Mouse (Mus musculus) left cerebral cortex, postnatal 25 days (tissue): Measurements from ENCODE around the gene Hist1h2bf. TPM values are rescaled to one million over a fixed set of nuclear protein-coding genes. Genes with fewer than 3 reads are reported as not detected.

Experiments used
- DNase-seq, 2 experiments: peaks; one replicate each; pipeline ENCODE4 v3.0.0; 2022; ENCODE audit warnings: low spot score in 2 of 2, mixed read lengths in 1 of 2
- intact Hi-C: fragments of 180-260 bp; cut with DNase I; formaldehyde crosslinking; loops from one replicate; pipeline ENCODE4 v1.15.1; 2025
- total RNA-seq, 2 experiments: library from RNA; stranded (reverse); gene quantifications; 2 replicates each; pipeline ENCODE4 v1.2.3; 2021

The Hist1h2bf gene
- 10 to 100 TPM; 25.7 to 29.4 TPM for total RNA-seq

- peak; percentile 95 to 99 for DNase-seq
- intact Hi-C loops, result loop anchor here (2.0 kb wide), 1 partner anchor 1857 kb away; the partner anchor contains the start of genes Hist1h2ai, Hist1h2bl and Hist1h3h
Observed at GRCm38 (mm10) chr13:23573898-23574524, at the start of gene Hist1h2bf, which contains the start of gene Hist1h2ad. Gene Hist1h2bf (minus strand): TSS chr13:23574196. Gene Hist1h2ad (plus strand): TSS chr13:23574381.

- intact Hi-C loops, result loop anchor here (1.0 to 5.0 kb wide), 4 partner anchors 61 to 1906 kb away; partner anchors contain the start of genes Hist1h2af, Hist1h2ai, Hist1h2bc and Hist1h2bl
- no peak for DNase-seq
Observed at GRCm38 (mm10) chr13:23622861-23623450, 49.0 kb upstream of the Hist1h2bf start.

- DNase-seq, result peak; percentile 88 to 92
- intact Hi-C loops, result loop anchor here (1.0 to 5.0 kb wide), 4 partner anchors 62 to 1905 kb away; partner anchors contain the start of genes Hist1h2af, Hist1h2ai, Hist1h2bc and Hist1h2bl
Observed at GRCm38 (mm10) chr13:23622175-23622671, 48.2 kb upstream of the Hist1h2bf start, which contains the start of gene Hist1h1e. Gene Hist1h1e (minus strand): TSS chr13:23622558.

DNA sequence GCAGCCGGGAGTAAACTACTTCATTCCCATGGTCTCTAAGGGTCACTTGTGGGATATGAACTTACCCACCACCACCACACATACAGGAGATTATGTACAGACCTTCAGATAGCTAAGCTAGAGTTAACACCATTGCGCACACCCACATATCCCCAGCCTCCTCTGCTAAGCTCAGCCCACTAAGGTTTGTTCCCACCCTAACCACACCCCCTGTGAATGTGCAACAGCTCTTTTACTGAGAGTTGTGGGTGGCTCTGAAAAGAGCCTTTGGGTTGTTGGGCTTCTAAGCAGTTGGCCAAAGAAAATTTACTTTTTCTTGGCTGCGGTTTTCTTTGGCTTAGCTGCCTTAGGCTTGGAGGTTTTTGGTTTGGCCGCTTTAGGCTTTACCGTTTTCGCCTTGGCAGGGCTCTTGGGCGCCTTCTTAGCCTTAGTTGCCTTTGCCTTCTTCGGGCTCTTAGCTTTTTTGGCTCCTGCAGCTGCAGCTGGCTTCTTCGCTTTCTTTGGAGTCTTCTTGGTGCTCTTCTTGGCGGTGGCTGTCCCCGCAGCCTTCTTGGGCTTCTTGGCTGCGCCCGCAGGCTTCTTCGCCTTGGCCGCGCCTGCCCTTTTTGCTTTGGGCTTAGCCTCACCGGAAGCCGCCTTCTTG lies 47.7 kb upstream of the Hist1h2bf start:
- peak; percentile 66 to 89 for DNase-seq
- intact Hi-C loops, result loop anchor here (1.0 to 5.0 kb wide), 6 partner anchors 35 to 1904 kb away; partner anchors contain the start of genes Hist1h2af, Hist1h2ai, Hist1h2bc and Hist1h2bl

DNA sequence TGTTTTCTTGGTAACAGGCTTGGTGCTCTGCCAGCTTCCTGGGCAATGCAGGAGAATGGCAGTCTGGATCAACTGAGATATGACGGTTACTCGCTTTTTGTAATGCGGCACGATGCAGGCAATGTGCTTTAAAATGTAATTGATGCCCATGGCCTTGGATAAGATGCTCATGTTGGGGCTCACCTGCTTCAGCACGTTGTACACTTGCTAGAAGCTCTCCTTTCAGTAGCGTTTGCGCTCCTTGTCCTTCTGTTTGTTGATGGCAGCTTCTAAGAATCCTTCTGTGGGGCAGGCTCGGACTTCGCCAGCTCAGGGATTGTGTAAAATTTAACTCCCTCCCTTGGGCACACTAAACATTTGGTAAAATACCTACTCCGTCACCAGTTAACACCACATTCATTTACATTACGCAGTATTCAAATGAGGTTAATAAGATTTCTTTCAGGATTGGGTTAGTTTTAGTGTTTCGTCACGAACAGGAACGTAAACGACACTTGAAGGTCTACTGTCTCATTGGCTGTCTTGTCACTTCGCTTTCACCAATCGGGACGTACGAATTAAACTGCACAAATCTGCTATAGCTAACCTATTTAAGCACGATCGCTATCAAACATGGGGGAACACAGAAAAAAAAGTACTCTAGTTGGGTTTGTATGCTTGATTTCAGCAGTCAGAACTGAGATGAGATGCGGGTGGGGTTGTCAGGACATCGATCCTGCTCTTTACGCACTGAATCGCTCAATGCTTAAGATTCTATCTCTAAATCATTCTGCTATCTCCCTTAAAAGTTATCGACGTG lies 46.9 kb upstream of the Hist1h2bf start, which contains the start of gene Hist1h2be:
Hist1h2be (minus strand) TSS at position 392 of the 799 bp plus-strand sequence.
- intact Hi-C loops, result loop anchor here (1.0 to 5.0 kb wide), 4 partner anchors 34 to 1904 kb away; partner anchors contain the start of genes Hist1h2af, Hist1h2ai, Hist1h2bl and Hist1h3h
- DNase-seq, result peak; percentile 80 to 95

DNA sequence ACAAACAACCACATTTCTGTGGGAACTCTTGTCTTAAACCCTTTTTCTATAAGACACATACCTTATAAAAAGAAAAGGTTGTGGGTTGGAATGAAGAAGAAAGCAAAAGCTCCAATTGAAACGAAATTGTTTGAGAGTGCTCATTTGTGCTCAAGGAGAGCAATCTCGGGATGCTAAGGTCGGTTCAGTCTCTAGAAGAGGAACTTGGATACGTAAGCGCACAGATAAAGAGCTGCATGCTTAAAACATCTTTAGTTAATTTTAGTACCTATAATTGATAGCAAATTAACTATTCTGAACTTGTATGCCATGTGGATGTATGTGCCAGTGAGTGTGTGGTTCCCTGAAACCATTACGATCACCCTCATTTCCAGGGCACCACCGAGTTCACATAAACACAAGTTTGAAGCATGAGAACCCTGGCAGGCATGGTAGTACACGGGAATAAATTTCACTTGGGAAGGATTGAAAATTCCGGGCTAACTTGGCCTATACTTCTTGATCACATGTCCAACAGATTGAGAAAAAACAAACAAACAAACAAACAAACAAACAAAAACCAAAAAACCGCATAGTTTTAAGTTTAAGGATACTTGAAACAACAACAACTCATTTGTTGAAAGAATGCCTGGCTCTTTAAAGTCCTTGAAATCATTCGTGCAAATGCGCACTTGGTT lies 46.2 kb upstream of the Hist1h2bf start:
- DNase-seq, result peak in 1 of 2 experiments; percentile 5
- intact Hi-C loops, result loop anchor here (2.0 to 5.0 kb wide), 3 partner anchors 33 to 1903 kb away; partner anchors contain the start of genes Hist1h2af, Hist1h2ai, Hist1h2bl and Hist1h3h

DNA sequence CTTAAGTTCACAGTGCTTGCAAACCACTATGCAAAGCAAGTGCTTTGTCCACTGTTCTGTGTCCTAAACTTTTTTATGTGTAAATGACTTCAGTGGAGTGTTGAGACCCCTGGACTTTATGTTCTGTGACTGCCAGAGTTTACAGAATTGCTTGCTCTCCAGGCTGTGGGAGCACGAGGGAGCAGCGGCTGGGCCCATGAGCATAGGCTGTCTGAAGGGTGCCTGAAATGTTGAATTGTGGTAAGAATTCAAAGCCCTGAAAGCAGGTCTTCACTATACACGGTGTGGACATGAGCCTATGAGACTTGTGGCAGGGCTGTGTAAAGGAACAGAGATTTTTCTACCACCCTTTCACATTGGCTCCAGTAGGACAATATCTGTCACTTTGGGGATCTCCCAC lies 37.6 kb upstream of the Hist1h2bf start:
- intact Hi-C loops, result loop anchor here (10.0 kb wide), 1 partner anchor 1787 kb away; no protein-coding TSS in a partner anchor

DNA sequence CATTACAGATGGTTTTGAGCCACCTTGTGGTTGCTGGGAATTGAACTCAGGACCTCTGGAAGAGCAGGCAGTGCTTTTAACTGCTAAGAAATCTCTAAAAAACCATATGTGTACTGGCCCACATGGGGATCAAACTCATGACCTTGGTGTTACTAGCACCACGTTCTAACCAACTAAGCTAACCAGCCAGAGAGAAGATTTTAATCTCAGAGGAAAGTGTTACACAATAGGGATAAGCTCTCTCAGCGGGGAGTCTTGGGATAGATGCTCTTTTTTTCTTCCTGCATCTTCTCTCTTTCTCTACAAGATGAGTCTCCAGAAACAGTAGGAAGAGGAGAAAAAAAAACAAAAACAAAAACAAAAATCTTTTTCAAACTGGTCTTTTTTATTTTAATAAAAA lies 36.4 kb upstream of the Hist1h2bf start:
- intact Hi-C loops, result loop anchor here (10.0 kb wide), 1 partner anchor 1786 kb away; no protein-coding TSS in a partner anchor
- DNase-seq, result no peak

More for the DNA sequence above, 37.6 kb upstream of the Hist1h2bf start:
- DNase-seq, result no peak

DNA sequence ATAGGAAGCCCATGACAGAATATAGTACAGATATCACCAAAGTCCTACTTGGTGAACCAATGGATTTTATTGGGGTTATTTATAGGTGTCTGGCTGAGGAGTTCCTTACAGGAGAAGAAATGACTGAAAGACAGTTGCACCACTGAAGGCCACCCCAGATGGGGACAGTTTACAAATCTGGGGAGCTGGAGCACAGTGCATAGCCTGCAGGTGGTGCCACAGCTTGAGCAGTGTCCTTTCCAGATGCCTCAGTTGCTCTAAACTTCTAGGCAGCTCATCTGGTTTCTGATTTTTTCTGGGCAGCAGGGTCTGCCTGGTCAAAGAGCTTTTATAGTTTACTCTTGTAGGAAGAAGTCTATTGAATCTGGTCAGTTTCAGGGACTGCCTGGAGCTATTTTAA lies 35.8 kb upstream of the Hist1h2bf start:
- no peak for DNase-seq
- intact Hi-C loops, result loop anchor here (10.0 kb wide), 1 partner anchor 1785 kb away; no protein-coding TSS in a partner anchor

DNA sequence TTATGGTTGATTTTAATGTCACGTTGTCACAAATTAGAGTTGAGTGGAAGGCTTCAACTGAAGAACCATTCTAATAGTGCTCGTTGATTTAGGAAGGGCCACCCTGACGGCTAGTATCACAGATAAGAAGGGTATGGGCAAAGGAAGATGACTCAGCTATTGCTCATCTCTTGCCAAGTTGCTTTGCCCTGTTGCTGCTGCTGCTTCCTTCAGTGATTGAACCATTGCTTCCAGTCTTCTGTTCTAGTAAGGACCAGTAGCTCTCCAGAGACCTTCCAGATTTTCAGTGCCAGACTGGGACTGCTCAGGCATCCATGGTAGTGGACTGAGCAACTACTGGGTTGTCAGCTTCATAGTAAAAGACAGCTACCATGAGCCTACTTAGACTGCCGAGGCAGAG lies 35.2 kb upstream of the Hist1h2bf start:
- intact Hi-C loops, result no loop called here
- no peak for DNase-seq

- intact Hi-C loops, result no loop called here
- no peak for DNase-seq
Observed at GRCm38 (mm10) chr13:23605052-23605451, 31.1 kb upstream of the Hist1h2bf start.

- intact Hi-C loops, result no loop called here
- no peak for DNase-seq
Observed at GRCm38 (mm10) chr13:23604452-23604851, 30.5 kb upstream of the Hist1h2bf start.

- intact Hi-C loops, result no loop called here
- no peak for DNase-seq
Observed at GRCm38 (mm10) chr13:23603182-23603699, 29.2 kb upstream of the Hist1h2bf start.

- peak; percentile 58 to 69 for DNase-seq
- intact Hi-C loops, result no loop called here
Observed at GRCm38 (mm10) chr13:23597957-23598356, 24.0 kb upstream of the Hist1h2bf start.

- intact Hi-C loops, result no loop called here
- no peak for DNase-seq
Observed at GRCm38 (mm10) chr13:23595622-23596372, 21.8 kb upstream of the Hist1h2bf start.

DNA sequence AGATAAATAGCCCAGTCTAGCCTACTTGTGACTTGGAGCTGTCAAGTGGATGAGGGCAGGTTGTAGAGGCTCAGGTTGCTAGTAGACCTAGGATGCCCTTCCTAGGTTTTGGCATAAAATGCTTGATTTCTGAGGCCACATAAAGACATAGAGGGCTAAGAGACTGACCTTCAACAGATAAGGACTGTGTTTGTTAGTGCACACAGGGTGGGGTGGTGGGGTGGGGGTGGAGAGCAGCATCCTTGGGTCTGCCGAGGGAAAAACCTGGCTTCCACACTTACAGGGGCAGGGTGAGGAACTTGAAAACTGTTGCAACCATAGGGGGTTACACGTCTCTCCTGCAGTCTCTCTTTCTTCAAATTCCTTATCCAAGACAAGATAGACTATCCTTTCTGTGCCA lies 21.2 kb upstream of the Hist1h2bf start:
- intact Hi-C loops, result no loop called here
- no peak for DNase-seq

- intact Hi-C loops, result no loop called here
- DNase-seq, result no peak
Observed at GRCm38 (mm10) chr13:23593051-23593770, 19.2 kb upstream of the Hist1h2bf start.
